Mouse (Mus musculus) granulocyte monocyte progenitor cell, adult 5-6 weeks (primary cell): ENCODE measurements around the gene Hoxb9. TPM values are rescaled to one million over a fixed set of nuclear protein-coding genes. Genes with fewer than 3 reads are reported as not detected.

Source experiments
- ATAC-seq: replicated peaks from 2 replicates; pipeline ENCODE4 v1.8.0; 2016; ENCODE audit warnings: mild to moderate bottlenecking, moderate TSS enrichment, inconsistent platforms; ENCODE audit not compliant: poor library complexity, severe bottlenecking
- total RNA-seq, 2 experiments: library from RNA; stranded (forward) in 1 of 2; stranded (reverse) in 1 of 2; fragments of 200-712, 200-1000 nt in 1 of 2; fragments of >200 nt in 1 of 2; fragmentation: Nextera tagmentation in 1 of 2; gene quantifications; 2 replicates each; pipeline ENCODE4 v1.2.3; 2014 to 2017

The Hoxb9 gene
- total RNA-seq (2014; fragmentation: Nextera tagmentation) (not detected in 2 replicates), total RNA-seq (2017) (not detected in 2 replicates)

DNA sequence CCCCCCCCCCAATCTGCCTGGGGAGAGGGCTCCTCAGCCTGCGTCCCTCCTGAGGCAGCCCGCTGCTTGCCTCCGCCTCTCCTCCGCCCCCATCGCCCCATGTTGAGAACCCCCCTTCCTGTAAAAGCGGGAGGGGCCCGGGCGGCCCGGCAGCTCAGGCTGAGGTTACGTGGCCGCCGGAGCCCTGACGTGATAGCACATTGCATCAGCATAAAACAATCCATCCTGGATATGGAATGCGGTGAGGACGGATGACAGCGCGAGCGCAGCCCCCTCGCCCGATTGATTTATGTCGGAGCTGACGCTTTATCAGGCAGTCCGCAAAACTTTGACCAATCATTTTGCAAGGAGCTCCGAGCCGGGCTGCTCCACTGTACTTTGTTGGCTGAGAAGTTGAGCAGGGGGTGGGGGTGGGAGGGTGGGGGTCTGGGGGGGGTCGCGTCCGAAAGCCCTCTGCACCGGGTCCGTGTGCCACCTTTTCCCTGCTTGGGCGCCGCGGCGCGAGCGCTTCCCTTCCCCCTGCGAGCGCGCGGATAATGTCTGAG is at the start of gene Hoxb9:
TSS of gene Hoxb9 (plus strand) at position 462 of the 545 bp plus-strand sequence.
- no peak for ATAC-seq

DNA sequence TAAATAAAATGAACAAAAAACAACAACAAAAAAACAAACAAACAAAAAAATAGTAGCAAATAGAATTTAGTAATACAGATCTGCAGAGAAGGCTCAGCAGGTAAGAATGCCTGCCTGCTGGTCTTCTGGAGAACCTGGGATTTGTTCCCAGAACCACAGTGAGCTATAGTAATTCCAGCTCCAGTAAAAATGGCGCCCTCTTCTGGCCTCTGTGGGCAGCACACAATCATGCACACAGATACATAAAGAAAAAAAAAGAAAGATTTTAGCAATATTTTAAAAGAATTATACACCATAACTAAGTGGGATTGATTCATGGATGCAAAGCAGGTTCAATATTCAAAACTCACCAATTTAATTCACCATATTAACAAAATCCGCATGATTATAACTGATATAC is 47.4 kb upstream of the Hoxb9 start:
- no peak for ATAC-seq

DNA sequence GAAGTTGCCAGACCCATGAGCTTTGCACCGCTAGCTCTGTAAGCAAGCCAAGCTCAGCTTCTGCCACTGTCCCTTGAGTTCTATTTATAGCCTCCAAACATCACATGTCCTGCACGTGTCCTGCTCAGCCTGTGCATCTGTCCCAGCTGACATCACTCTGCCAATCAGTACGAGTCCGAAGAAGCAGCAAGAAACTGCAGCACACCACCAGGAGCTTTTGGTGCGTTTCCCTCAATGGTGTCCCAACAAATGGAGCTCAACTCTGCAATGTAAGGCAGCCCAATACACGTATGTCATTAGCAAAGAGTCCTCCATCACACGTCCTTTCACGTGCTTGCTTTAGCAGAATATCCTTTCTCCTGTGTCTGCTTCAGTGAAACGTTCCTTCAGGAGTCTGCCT is 43.6 kb upstream of the Hoxb9 start:
- no peak for ATAC-seq

DNA sequence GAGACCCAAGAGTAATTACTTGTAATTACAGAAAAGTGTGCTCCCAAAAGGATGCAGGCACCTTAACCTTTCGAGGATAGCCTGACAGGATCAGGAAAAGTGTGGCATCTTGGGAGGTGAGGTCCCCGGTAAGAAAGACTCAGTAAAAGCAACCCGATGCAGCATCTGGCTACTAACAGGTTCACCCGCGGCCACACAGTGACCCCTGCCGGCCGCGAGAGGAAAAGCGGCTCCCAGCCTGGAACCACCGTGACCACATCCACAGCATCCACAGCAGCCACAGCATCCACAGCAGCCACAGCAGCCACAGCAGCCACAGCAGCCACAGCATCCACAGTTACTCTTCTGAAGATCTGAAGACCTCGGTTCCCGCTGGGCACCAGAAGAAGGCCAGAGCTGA is 36.4 kb upstream of the Hoxb9 start:
- peak; percentile 76 for ATAC-seq

DNA sequence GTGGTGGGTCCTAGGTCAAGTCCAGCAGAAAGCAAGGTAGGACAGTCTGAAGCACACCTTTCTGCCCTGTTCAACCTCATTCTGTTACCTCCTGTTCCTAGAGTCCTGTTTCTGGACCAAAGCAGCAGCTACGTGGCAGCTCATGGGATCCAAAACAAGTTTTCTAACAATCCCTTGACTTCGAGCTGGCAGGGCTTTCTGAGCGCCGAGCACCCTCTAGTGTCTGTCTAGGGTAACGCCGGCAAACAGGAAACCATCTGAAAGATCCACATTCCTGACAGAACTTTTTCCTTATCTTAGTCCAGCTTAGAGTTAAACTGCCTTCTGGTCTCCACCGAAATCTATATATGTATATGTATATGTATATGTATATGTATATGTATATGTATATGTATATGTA is 31.0 kb upstream of the Hoxb9 start:
- ATAC-seq = peak; percentile 37; the same call in 1 of the 2 replicates

DNA sequence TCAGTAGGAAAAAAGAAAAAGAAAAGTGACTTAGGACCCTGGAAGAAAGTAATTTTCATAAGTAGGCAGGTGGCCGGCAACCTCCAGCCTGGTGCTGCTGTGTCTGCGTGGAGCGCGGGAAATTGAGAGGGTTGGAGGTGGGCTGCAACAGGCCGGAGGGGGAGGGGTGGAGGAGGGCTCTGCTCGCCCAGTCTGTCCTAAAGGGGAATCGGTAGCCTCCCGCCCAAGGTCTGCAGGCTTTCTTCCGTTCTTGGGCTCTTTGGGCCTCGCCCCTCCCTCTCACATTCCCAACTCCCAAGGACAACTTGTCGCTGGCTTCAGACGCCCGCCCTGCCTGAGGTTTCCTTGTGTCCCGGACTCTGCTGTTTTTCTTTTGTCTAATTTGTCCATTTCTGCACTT is 20.4 kb upstream of the Hoxb9 start:
- no peak for ATAC-seq

DNA sequence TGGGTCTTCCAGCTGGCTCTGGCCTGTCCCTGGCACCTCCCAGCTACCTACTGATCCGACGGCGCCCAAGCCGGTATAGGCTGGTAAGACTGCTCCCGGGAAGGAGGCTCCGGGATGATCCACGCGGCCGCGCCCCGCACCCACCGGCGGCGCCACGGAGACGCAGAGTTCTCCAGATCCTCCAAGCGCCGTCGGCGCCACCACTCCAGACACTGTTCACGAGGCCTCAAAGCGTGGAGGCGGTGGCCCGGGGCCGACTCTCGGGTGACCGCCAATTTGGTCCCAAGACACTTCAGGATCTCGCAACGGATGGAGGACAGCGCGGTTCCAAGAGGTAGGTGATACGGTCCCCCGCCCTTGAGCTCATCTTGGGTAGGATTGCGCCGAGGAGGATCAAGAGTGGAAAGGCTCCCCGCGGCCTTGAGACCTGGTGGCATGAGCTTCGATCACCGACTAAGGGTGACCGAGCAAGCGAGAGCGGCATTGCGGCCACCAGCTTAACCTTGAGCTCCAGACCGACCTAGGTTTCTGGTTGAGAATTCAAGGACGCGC is 19.7 kb upstream of the Hoxb9 start:
- no peak for ATAC-seq

DNA sequence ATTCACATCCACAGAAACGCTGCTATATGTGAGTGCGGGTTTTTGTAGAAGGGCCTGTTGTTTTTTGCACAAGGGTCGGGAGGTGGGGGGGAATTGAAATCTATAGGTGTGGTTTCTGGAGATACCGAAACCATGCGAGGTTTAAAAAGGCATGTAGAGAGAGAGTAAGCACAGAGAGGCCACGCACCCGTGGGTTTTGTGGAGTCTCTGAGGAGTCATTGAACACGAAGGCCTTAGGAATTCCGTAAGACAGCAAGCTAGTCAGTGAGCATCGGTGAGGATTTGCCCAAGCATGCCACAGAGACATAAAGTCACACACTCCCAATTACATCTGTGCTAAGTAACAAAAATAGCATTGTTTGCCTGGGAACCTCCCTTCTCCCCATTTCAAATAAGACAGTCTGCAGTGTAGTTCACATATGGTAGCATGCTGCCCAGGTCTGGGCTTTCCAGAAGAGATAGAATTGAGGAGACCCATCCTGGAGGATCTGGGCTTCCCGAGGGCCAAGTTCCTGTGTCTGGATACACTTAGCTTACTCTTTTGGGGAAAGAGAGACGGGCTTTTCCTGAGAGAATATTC is 18.6 kb upstream of the Hoxb9 start:
- no peak for ATAC-seq

DNA sequence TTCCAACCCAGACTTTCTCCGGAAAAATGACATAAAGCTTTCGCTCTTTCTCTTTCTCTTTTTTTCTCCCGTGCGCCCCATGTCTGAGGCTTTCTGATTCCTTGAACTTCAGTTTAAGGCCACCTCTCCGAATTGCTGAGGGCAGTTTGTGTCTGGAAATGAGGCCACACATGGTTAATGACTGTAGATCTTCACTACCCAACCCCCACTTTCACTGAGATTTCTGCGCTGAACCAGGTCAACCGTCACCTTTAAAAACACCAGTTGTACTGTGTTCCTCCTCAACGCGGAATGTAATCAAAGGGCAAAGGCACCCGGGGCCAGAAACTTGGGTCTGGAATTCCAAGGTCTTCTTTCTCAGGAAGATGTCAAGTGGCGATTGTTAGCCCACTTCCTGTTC is 17.0 kb upstream of the Hoxb9 start:
- ATAC-seq = no peak

DNA sequence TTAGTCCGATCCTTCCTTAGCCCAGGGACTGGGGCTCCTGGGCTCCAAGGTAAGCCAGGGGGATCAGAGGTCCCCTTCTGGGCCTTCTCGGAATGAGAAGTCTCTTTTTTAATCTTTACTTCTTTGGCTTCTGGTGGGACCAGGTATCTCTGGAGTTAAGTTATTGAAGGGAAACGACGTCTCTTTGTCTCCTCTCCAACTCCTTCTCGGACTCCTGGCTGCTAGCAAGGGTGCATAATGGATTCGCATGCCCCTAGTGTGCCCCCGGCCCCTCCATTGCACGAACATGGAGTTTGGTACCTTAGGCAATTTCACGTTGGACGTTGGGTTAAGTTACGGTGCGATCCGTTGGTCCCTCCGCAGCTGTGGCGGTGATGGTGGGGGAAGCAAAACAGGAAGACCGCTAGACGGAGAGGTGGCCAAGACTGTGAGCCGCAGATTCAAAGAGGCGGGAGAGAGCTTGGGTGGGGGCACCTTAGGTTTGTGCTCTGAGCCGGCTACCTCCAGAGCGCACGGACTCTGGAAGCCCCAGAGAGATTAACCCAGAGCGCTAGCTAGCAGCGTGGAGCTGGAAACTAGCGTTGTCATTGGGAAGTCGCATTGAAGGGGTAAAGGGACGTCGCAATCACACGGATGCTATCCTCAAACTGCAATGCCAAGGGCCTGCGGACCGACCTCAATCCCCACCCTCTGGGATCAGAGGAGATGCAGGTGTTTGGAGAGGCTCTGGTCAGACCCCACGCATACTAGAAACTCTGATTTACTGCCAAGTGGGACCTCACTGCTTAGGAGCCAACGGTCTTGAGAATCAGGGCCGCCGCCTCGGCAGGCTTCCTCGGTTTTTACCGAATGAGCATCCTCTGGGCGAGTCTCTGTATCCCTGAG is 15.9 kb upstream of the Hoxb9 start:
- peak; percentile 37 for ATAC-seq

DNA sequence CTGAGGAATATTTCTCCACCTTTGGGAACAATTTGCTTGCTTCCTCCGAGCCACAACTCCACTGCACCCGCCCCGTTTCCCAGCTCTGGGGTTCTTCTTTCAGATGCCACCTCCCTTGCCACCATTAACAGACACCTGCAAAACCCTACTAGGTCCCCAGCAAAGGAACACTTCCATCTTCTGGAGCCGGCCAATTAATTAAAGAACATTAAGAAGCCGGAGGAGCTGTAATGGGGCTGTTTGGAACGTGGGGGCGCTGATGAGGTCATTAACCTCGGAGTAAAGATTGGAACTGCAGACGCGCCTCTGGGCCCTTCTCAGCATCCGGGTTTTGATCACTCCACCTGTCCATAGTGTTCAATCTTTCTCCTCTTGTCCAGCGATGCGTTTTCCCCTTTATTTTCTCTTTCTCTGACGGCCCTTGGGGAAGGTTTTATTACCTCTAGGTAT is 15.2 kb upstream of the Hoxb9 start:
- no peak for ATAC-seq

DNA sequence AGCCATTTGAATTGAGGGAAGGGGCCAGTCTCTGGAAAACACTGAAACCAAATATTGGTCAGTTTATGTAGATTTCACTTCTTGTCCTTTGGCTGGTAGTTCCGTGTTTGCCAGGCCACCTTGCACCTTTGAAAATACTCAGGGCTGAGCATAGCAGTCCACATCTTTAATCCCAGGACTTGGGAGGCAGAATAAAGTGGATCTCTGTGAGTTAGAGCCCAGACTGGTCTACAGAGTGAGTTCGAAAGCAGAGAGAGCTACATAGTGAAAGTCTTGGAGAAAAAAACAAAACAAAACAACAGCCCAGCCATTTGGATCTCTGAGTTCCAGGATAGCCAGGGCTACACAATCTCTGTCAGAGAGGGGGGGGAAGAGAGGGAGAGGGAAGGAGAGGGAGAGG is 14.1 kb upstream of the Hoxb9 start:
- ATAC-seq = no peak

DNA sequence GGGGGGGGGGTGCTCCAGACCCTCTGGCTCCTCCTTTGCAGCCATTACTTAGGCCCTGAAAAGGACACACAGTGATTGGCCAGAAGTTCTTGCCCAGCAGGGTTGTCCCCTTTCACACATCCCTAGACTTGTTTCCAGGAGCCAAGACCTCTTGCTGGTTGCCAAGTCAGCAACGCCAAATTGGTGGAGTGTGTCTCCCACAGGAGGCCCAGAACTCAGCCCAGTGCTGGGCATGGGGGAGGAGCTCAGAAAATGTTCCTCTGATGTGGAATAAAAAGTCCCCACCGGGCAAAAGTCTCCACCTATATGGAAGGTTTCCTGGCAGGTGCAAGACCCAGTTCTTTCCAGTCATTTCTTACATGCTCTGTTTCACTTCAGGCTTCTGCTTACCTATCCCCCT is 12.2 kb upstream of the Hoxb9 start:
- ATAC-seq = no peak

DNA sequence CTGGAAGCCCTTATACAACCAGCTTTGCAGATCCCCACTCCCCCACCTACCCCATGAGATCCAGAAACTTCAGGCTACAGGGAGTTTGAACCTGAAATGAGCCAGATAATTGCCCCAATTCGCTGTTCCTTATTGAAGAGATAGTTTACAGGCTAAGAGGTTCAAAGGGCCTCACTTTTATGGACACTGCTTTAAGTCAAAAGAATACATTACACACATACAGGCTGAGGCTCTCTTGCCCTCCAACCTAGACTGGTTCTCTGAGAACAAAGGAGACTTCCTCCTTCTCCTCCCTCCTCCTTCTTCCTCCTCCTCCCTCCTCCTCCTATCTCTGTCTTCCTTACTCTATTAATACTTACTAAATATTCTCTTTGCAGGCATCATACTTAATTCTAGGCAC is 11.7 kb upstream of the Hoxb9 start:
- ATAC-seq = no peak

DNA sequence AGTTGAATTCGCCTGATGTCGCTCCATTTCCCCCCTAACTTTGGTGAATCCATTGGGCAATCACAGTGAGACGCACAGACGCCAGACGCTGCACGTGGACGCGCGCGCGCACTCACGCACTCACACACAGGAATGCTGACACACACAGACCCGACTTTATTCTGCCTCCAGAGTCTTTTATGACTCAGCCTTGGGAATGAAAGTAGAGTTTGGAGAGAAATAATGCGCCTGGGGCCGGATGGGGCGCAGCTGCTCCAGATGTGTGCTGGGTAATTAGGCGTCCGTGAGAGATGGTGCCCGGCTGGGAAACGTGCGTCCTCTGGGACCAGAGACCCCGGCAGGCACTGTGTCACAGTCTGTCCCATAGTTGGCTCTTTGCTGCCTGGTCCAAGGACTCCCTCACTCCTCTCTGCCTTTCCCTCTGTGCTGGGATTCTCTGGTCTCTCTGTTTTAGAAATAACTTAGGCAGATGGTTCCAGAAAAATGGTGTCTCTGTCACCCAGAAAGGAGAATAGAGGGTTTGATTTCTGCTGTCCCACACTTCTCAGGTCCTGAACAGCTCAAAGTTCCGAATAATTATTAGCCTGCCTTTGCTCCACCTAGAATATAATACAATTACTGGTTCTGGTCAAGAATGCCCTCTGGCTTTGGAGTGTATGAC is 10.8 kb upstream of the Hoxb9 start:
- no peak for ATAC-seq

DNA sequence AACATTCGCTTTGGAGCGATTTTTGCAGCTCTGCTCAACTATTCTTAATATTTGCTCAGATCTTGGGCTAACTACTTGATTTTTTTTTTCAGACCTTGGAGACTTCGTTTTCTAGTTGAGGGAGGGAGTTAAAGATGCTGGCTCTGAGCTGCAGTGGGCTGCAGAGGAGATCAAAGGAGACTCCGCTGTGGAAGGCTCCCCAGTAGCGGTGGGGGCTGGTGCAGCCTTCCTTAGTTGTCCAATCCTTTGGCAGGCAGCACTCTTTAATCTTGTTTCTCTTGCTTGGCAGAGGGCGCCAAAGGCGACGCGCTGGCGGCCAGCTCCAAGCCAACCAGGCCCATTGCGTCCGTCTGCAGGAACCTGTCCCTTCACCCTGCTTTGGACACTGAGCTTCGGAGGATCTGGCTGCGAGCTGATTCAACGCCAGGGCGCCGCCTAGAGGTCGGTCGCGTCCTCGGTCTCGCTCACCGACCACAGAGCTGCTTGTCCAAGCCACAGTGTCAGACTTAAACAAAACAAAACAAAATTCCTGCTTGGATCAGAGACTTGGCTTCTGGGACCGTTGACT is 9.8 kb upstream of the Hoxb9 start:
- ATAC-seq = peak; percentile 77

DNA sequence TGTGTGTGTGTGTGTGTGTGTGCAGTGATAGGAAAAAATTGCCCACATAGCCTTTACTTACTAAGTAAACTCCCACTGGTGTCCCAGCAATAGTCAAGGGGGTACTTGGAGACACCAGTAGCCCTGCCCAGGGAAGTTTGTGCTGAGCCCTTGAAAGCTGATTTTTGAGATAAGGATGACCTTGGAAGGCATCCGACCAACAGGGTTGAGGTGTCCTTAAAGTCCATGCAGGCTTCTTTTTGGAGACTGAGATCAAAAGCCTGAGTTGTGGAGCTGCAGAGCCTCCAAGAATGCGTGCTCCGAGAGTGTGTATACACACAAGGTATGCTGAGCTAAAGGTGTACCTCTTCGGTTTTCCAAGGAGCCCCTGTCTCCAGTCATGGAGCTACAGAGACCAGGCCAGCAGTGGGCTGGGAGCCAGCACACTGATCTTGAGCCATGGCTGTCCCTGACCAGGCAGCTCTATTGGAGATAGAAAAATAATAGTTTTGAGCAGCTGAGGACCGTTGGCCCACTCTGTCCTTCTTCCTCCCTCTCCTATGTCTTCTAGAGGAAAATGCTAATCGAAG is 8.9 kb upstream of the Hoxb9 start:
- no peak for ATAC-seq

DNA sequence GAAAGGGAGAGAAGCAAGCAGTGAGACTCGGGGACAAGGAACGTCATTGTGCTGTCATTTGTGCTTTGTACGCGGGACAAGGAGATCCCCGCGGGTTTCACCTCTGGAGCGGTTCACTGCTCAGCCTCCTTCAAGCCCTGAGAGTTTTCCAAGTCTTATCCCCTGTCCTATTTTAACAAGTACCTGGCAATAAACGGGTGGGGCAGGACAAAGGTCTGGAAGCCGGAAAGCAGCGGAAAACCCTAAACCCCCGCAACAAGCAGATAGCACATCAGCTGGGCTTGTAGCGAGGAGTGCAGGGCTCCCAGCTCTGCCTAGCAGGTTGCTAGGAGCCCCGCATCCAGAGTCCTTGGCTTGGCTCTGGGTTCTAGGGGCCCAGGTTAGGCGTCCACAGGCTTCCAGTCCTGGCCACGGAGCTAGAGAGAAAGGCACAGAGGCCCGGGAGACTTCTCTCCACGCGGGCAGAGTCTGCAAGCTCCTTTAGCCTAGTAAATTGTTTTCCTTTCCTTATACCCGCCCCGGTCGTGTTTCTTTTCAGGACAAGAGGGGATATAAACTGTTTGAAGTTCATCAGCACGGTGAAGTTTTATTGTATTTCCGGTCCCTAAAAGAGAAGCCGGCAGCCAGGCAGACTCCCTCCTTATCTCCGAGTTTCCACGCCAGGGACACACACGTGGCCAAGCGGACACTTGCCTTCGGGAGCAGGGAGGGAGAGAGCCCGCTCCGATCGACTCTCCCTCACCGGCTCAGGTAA is 7.4 kb upstream of the Hoxb9 start:
- no peak for ATAC-seq

DNA sequence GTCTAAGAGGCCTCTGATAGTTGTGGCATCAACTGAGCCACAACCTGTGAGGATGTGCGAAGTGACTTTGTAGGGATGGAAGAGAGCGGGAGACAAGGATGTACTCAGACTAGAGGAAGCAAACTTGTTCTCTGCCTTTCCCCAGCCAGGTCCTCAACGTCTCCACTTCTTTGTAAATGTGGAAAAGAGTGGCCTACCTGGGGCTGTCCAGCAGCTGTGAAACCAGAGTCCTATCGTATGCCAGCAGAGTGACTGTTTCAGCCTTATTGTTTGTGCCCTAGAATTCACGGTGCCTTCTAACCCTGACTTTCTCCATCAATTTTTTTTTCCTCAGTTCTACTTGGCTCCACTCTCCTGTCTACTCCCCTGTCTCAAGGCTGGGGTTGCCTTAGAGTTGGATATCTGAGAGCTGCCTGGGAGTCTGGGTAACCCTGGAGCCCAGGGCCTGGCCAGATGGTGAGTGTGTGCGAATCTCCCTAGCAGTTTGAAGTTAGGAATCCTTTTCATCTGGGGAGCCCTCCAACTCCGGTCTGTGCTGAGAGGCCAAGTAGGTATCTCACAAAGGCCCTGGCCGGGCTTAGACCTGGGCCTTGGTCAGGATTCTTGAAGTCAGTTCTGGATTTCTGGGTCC is 6.8 kb upstream of the Hoxb9 start:
- no peak for ATAC-seq
